Mouse (Mus musculus): ENCODE measurements at regions not wholly inside any gene's neighbourhood (a gene's known extent, or its start where the extent isn't known, plus 50 kb on each side); places are given as distances from the start of the nearest gene placed in this dataset.
A peak's percentile ranks its signal among the peaks of the same experiment; 100 is the strongest.

DNA sequence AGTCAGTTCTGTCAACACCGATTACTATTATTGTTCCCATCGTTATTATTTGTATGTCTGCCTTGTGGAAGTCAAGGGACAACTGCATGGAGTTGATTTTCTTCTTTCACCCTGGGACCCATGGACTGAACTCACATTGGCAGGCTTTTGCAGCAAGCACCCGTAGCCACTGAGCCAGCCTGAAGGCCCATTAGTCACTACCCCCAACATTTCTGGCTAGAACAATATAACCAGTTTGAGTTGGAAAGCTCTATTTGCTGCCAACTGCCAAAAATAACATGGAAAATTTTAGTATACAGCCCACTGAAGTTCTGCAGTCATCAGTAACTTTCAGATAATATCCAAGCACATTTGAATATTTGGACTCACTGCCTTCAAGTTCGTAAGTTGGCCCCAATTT is 133.9 kb downstream of the Nuf2 start:
- H3K36me3 ChIP-seq (ENCODE audit: control insufficient read depth, insufficient read depth, low read length) = no peaks in the 10 kb centered on the region
- no peak overlapping the region for H3K4me2 ChIP-seq (ENCODE audit: low read length)
- ATAC-seq = no peak
- no peaks in the 10 kb centered on the region for H3K27me3 ChIP-seq (replicated peaks; ENCODE audit: control insufficient read depth, insufficient read depth, low read length)
- H3K4me3 ChIP-seq (ENCODE audit: low read length) = no peak overlapping the region
- H3K27ac ChIP-seq (ENCODE audit: low read depth, low read length) = no peak overlapping the region
- no peak overlapping the region for H3K9ac ChIP-seq (ENCODE audit: low read depth, low read length)
- 89% methylated on average over 4 of the region's 4 CpGs for WGBS
- H3K9me3 ChIP-seq (ENCODE audit: control insufficient read depth, low read length) = no peaks in the 10 kb centered on the region
- H3K4me1 ChIP-seq (ENCODE audit: control insufficient read depth, insufficient read depth, low read depth, low read length) = no peaks in the 10 kb centered on the region

DNA sequence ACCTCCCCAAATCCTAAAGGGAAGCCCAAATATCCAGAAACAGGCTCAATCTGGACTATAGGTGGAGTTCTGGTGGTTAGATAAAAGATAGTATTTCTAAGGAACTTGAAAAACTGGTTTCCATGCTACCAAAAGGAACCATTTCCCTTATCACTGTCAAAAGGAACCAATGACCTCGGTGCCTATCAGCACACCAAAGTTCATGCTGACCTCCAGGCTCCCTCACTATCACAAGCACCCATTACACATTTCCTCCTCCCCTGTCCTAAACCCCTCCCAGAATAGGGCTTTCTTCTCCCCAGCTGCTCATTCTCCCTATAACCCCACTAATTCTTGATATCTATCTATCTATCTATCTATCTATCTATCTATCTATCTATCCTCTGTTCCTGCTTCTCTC is 144.2 kb downstream of the Nuf2 start:
- no peaks in the 10 kb centered on the region for H3K36me3 ChIP-seq (ENCODE audit: control insufficient read depth, insufficient read depth, low read length)
- H3K4me1 ChIP-seq (ENCODE audit: control insufficient read depth, insufficient read depth, low read depth, low read length) = no peaks in the 10 kb centered on the region; the same call in 1 of the 2 replicates
- 85% methylated on average over 1 of the region's 1 CpGs for WGBS
- no peak overlapping the region for H3K4me3 ChIP-seq (ENCODE audit: low read length)
- H3K27me3 ChIP-seq (replicated peaks; ENCODE audit: control insufficient read depth, insufficient read depth, low read length) = no peaks in the 10 kb centered on the region; the same call in none of the 2 replicates
- H3K9ac ChIP-seq (ENCODE audit: low read depth, low read length) = no peak overlapping the region
- no peak for ATAC-seq
- H3K4me2 ChIP-seq (ENCODE audit: low read length) = no peak overlapping the region
- no peaks in the 10 kb centered on the region for H3K9me3 ChIP-seq (ENCODE audit: control insufficient read depth, low read length)
- H3K27ac ChIP-seq (ENCODE audit: low read depth, low read length) = no peak overlapping the region

DNA sequence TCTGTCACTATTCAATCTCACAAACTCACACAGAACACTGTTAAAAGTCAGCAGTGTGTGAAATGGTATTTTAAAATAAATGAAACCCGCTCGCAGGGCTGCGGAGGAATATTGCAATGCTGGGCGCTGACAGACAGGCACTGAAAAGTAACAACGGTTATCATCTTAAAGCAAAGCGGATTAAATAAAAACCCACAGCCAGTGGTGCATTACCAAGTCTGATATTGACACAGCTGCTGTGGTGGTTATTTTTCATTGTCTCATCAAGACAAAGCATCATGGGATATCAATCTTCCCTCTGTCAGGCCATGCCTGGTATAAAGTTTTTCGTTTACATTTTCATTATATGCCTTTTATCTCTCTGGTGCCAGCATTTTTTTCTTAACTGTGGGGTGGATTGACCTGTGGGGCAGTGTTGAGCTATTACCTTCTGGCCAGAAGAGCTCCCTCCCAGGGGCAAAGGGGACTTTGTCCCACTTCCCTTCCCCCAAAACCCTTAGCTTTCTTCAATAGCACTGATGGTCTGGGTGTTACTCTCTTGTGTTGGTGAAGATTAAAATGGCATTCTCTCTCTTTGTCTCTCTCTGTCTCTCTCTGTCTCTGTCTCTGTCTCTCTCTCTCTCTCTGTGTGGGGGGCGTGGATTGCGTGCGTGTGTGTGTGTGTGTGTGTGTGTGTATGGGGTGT is 145.4 kb downstream of the Nuf2 start:
- Histone ChIP-seq H3K27ac (ENCODE audit: low read depth, low read length) (no peak overlapping the region; the same call in 1 of the 2 replicates), H3K27me3 (replicated peaks; ENCODE audit: control insufficient read depth, insufficient read depth, low read length) (no peaks in the 10 kb centered on the region; the same call in none of the 2 replicates), H3K9me3 (ENCODE audit: control insufficient read depth, low read length) (no peaks in the 10 kb centered on the region), H3K4me1 (ENCODE audit: control insufficient read depth, insufficient read depth, low read depth, low read length) (no peaks in the 10 kb centered on the region; the same call in 1 of the 2 replicates), H3K9ac (ENCODE audit: low read depth, low read length) (no peak overlapping the region), H3K4me2 (ENCODE audit: low read length) (no peak overlapping the region), H3K36me3 (ENCODE audit: control insufficient read depth, insufficient read depth, low read length) (no peaks in the 10 kb centered on the region), H3K4me3 (ENCODE audit: low read length) (no peak overlapping the region)
- WGBS = 46% methylated on average over 10 of the region's 10 CpGs
- ATAC-seq = peak; percentile 45; the same call in 1 of the 2 replicates

DNA sequence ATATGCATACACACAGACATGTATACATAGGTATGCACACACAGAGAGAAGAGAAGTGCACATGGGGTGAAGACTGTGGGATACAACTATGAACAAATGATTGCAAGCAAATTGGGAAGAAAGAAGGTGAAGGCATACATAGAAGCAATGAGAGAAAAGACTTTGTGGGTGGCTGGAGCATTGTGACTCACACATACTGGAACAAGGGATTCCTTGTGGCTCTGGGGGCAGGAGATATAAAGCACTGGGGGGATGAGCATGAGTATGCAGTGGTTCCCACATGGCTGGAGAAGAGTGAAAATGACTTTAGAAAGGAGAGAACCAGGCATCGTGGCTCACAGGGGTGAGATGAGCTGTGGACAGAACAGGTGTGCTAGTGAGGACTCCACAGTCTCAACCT is 156.6 kb downstream of the Nuf2 start:
- no peaks in the 10 kb centered on the region for H3K4me1 ChIP-seq (ENCODE audit: control insufficient read depth, insufficient read depth, low read depth, low read length)
- no peak for ATAC-seq
- WGBS = 79% methylated on average over 1 of the region's 1 CpGs
- no peaks in the 10 kb centered on the region for H3K36me3 ChIP-seq (ENCODE audit: control insufficient read depth, insufficient read depth, low read length)
- H3K4me3 ChIP-seq (ENCODE audit: low read length) = no peak overlapping the region
- no peak overlapping the region for H3K27ac ChIP-seq (ENCODE audit: low read depth, low read length)
- H3K4me2 ChIP-seq (ENCODE audit: low read length) = no peak overlapping the region
- no peaks in the 10 kb centered on the region for H3K9me3 ChIP-seq (ENCODE audit: control insufficient read depth, low read length)
- no peak overlapping the region for H3K9ac ChIP-seq (ENCODE audit: low read depth, low read length)
- H3K27me3 ChIP-seq (replicated peaks; ENCODE audit: control insufficient read depth, insufficient read depth, low read length) = no peaks in the 10 kb centered on the region

DNA sequence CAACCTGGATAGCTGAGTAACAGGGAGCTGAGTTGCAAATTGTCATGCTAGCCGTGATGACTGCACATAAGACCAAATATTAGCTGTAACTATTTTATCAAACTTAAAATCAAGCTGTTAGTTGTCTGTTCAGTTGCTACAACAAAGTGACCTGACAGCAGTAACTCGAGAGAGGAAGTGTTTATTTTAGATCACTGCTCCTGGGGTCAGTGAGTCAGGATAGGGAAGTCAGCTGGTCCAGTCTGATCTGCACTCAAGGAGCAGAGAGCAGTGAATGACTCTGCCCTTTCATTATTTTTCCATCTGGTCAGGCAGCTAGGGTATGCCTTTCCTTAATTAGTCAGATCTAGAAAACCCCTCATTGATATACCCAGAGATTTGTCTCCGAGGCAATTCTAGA is 162.5 kb downstream of the Nuf2 start:
- H3K9me3 ChIP-seq (ENCODE audit: control insufficient read depth, low read length) = no peaks in the 10 kb centered on the region
- H3K9ac ChIP-seq (ENCODE audit: low read depth, low read length) = no peak overlapping the region
- H3K27ac ChIP-seq (ENCODE audit: low read depth, low read length) = no peak overlapping the region
- no peaks in the 10 kb centered on the region for H3K27me3 ChIP-seq (replicated peaks; ENCODE audit: control insufficient read depth, insufficient read depth, low read length)
- H3K4me2 ChIP-seq (ENCODE audit: low read length) = no peak overlapping the region
- no peak for ATAC-seq
- H3K4me1 ChIP-seq (ENCODE audit: control insufficient read depth, insufficient read depth, low read depth, low read length) = no peaks in the 10 kb centered on the region
- WGBS = 56% methylated on average over 3 of the region's 3 CpGs
- H3K36me3 ChIP-seq (ENCODE audit: control insufficient read depth, insufficient read depth, low read length) = no peaks in the 10 kb centered on the region
- no peak overlapping the region for H3K4me3 ChIP-seq (ENCODE audit: low read length)

DNA sequence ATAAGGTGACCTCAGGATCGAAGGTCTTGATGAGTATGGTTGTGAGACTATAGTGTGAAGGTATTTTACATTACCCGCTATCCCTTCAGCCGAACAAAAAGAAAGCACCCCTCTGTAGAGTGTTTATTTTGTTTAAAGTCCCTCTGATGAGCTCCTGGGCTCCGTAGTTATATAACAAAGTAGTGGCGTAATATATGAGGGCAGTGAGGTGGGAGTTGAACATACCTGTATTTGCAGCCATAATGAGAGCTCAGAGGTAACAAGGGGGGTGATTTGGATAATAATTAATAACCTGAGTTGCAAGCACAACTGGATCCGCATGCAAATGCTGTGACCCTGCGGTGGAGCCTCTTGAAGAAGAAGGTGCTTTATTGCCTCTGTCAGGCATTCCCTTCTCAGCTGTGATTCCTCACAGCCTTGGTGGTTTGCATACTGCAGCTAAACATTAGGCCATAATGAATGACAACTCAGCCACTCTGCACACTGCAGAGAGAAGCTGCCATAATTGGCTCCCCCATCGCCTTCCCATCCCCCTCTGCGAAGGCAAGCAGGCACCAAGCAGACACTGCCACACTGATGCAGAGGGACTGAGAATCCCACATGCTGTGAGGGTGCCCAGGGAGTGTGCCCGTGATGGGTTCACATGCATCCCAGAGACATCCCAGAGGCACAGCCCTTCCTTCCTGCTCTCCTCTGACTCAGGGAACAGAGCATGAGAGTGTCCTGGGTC is 163.3 kb downstream of the Nuf2 start:
- peak; percentile 45; the same call in 1 of the 2 replicates for ATAC-seq
- WGBS = 63% methylated on average over 10 of the region's 10 CpGs
- Histone ChIP-seq H3K4me3 (ENCODE audit: low read length) (no peak overlapping the region), H3K4me1 (ENCODE audit: control insufficient read depth, insufficient read depth, low read depth, low read length) (no peaks in the 10 kb centered on the region), H3K27me3 (replicated peaks; ENCODE audit: control insufficient read depth, insufficient read depth, low read length) (no peaks in the 10 kb centered on the region), H3K9me3 (ENCODE audit: control insufficient read depth, low read length) (no peaks in the 10 kb centered on the region), H3K27ac (ENCODE audit: low read depth, low read length) (no peak overlapping the region), H3K4me2 (ENCODE audit: low read length) (no peak overlapping the region), H3K9ac (ENCODE audit: low read depth, low read length) (no peak overlapping the region), H3K36me3 (ENCODE audit: control insufficient read depth, insufficient read depth, low read length) (no peaks in the 10 kb centered on the region)

DNA sequence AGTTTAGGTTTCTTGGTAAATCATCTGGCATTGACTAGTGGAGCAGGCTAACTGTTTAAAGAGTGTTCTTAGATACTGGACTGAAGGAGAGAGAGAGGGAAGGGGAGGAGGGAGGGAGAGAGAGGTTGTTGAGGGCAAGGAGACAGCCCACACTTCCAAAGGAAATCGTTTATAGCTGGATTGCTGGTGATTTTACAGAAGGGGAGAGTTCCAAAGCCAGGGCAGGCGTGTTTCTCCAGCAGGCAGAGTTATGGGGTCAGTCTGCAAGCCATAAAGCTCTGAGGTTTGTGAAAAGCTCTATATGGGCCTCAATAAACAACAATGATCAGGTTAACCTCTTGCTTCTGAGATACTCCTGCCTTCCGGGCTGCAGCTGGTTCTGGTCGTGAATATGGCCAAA is 163.9 kb downstream of the Nuf2 start:
- no peak for ATAC-seq
- Histone ChIP-seq H3K9me3 (ENCODE audit: control insufficient read depth, low read length) (no peaks in the 10 kb centered on the region), H3K4me2 (ENCODE audit: low read length) (no peak overlapping the region), H3K9ac (ENCODE audit: low read depth, low read length) (no peak overlapping the region), H3K4me3 (ENCODE audit: low read length) (no peak overlapping the region), H3K27me3 (replicated peaks; ENCODE audit: control insufficient read depth, insufficient read depth, low read length) (no peaks in the 10 kb centered on the region), H3K27ac (ENCODE audit: low read depth, low read length) (no peak overlapping the region), H3K4me1 (ENCODE audit: control insufficient read depth, insufficient read depth, low read depth, low read length) (no peaks in the 10 kb centered on the region), H3K36me3 (ENCODE audit: control insufficient read depth, insufficient read depth, low read length) (no peaks in the 10 kb centered on the region)
- WGBS = 61% methylated on average over 4 of the region's 4 CpGs

DNA sequence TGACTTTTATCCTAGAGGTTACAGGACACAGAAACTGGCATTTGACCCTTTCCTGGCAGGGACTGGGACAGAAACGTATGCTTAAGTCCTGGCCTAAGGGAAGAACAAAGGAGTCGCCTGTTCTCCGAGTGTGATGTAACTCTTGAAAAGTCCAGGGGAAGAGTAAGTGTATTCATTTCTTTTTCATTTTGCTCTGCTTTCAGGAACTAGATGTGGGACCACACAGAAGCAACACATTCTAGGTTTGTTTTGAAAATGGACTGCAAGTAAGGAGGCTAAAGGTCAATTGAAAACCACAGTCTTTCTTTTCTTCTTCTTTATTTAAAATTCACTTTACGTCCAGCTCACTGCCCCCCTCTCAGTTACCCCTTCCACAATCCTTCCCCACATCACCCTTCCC is 168.7 kb downstream of the Nuf2 start:
- no peaks in the 10 kb centered on the region for H3K27me3 ChIP-seq (replicated peaks; ENCODE audit: control insufficient read depth, insufficient read depth, low read length)
- no peak overlapping the region for H3K27ac ChIP-seq (ENCODE audit: low read depth, low read length)
- no peak overlapping the region for H3K4me2 ChIP-seq (ENCODE audit: low read length)
- H3K36me3 ChIP-seq (ENCODE audit: control insufficient read depth, insufficient read depth, low read length) = no peaks in the 10 kb centered on the region
- no peak overlapping the region for H3K4me3 ChIP-seq (ENCODE audit: low read length)
- H3K9ac ChIP-seq (ENCODE audit: low read depth, low read length) = no peak overlapping the region
- no peaks in the 10 kb centered on the region for H3K4me1 ChIP-seq (ENCODE audit: control insufficient read depth, insufficient read depth, low read depth, low read length)
- WGBS = 51% methylated on average over 4 of the region's 4 CpGs
- no peaks in the 10 kb centered on the region for H3K9me3 ChIP-seq (ENCODE audit: control insufficient read depth, low read length)
- ATAC-seq = 0 out of 2 replicates have a peak, but pooled peaks have one; percentile 14

DNA sequence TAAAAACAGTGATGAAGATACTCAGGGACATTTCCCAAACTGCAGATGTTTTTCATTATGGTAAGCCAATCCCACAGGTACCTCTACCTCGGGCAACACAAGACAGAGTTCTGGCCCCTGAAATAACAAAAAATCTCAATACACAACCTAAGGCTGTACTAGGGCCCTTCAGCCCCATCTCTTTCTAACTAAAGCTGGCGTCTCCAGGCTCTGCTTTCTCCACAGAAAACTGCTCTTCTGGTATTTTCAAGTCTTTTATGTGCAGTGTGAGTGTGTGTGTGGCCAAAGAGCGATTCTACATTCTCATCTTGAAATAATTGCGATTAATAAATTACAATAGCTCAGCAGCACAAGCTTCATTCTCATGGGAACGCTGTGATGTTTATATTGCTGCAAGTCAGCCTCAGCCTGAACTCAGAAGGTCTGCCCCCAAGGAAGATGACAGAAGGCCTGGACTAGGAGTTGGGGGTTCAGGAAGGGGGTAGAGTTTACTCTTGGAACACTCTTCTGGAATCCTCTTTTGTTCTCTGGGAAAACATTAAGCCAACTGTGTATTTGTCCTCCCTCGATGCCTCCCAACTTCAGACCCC is 173.5 kb downstream of the Nuf2 start:
- no peak for ATAC-seq
- Histone ChIP-seq H3K9ac (ENCODE audit: low read depth, low read length) (no peak overlapping the region), H3K4me2 (ENCODE audit: low read length) (no peak overlapping the region), H3K27me3 (replicated peaks; ENCODE audit: control insufficient read depth, insufficient read depth, low read length) (no peaks in the 10 kb centered on the region), H3K36me3 (ENCODE audit: control insufficient read depth, insufficient read depth, low read length) (no peaks in the 10 kb centered on the region), H3K4me1 (ENCODE audit: control insufficient read depth, insufficient read depth, low read depth, low read length) (no peaks in the 10 kb centered on the region), H3K4me3 (ENCODE audit: low read length) (no peak overlapping the region), H3K9me3 (ENCODE audit: control insufficient read depth, low read length) (no peaks in the 10 kb centered on the region), H3K27ac (ENCODE audit: low read depth, low read length) (no peak overlapping the region)
- WGBS = 78% methylated on average over 6 of the region's 6 CpGs

Data from hindbrain, embryonic 16.5 days (tissue).